ENCODE assay signal across 9 mouse cellular contexts in genomic region chr5:24474025-24474722, GRCm38 (mm10). TPM values are rescaled to one million over a fixed set of nuclear protein-coding genes. Genes with fewer than 3 reads are reported as not detected.
A peak's percentile ranks its signal among the peaks of the same experiment; 100 is the strongest.
DNase-seq lines count a peak whose midpoint lies in the region; ATAC-seq and TF ChIP-seq lines count a peak whose summit lies in the region.
"Had no signal": no experiment of that assay in that cellular context is flagged by ENCODE, and none has a peak within 500 bp of the region (broad histone marks: within the 10 kb centered on the region; RNA-seq: fewer than 3 reads in every experiment).

No protein-coding gene starts in this region.

- no peak for TF ChIP-seq CTCF in olfactory bulb, adult 2 months (IDR thresholded peaks at IDR 0.05; ENCODE audit: insufficient read depth, low read depth, low read length)

- peaks cover 47% of the 10 kb centered on the region for H3K36me3 ChIP-seq in erythroblast, embryonic 14.5 days (ENCODE audit: control insufficient read depth)
- H3K36me3 ChIP-seq in liver, embryonic 15.5 days (replicated peaks): peaks cover 27% of the 10 kb centered on the region

- H3K27ac ChIP-seq in liver, embryonic 15.5 days (replicated peaks): no peak overlapping the region
- no peak overlapping the region for H3K27ac ChIP-seq in olfactory bulb, adult 2 months (ENCODE audit: insufficient read depth, low read depth, low read length)

- H3K27me3 ChIP-seq in erythroblast, embryonic 14.5 days (ENCODE audit: control insufficient read depth): peaks cover 28% of the 10 kb centered on the region
- peaks cover 41% of the 10 kb centered on the region for H3K27me3 ChIP-seq in liver, embryonic 15.5 days
- H3K27me3 ChIP-seq: CH12.LX had no signal

- H3K4me3 ChIP-seq in erythroblast, embryonic 14.5 days (replicated peaks): peak overlapping the region; percentile 27
- peak overlapping the region; percentile 43 for H3K4me3 ChIP-seq in liver, embryonic 15.5 days (replicated peaks)
- peak overlapping the region; percentile 34 for H3K4me3 ChIP-seq in olfactory bulb, adult 2 months (ENCODE audit: insufficient read depth, low read depth, low read length)

- TF ChIP-seq POLR2A in olfactory bulb, adult 2 months (IDR thresholded peaks at IDR 0.05; ENCODE audit: insufficient read depth, low read depth, low read length): no peak

- H3K4me1 ChIP-seq in erythroblast, embryonic 14.5 days (ENCODE audit: control insufficient read depth): peaks cover 13% of the 10 kb centered on the region
- H3K4me1 ChIP-seq in liver, embryonic 15.5 days (replicated peaks): peaks cover 24% of the 10 kb centered on the region
- peaks cover 28% of the 10 kb centered on the region for H3K4me1 ChIP-seq in olfactory bulb, adult 2 months (ENCODE audit: control insufficient read depth, insufficient read depth, low read length)

- H3K9ac ChIP-seq in liver, embryonic 15.5 days: no peak overlapping the region

- no peak for ATAC-seq in erythroblast, adult 5-6 weeks (replicated peaks; ENCODE audit: low FRiP score, poor library complexity, severe bottlenecking)
- no peak for ATAC-seq in liver, embryonic 15.5 days (ENCODE audit: insufficient read depth)

- H3K9me3 ChIP-seq in erythroblast, embryonic 14.5 days (ENCODE audit: control insufficient read depth, low read length): no peaks in the 10 kb centered on the region; the same call in 1 of the 2 replicates
- no peaks in the 10 kb centered on the region for H3K9me3 ChIP-seq in liver, embryonic 15.5 days (replicated peaks)

- peak overlapping the region; percentile 62 for H3K4me2 ChIP-seq in liver, embryonic 15.5 days

- 5% methylated on average over 77 of the region's 77 CpGs for WGBS in liver, embryonic 15.5 days (ENCODE audit: insufficient replicate concordance)
- WGBS in olfactory bulb, adult 2 months: 44% methylated on average over 77 of the region's 77 CpGs

- DNase-seq in R1 (ENCODE audit: low read depth, low spot score): peak; percentile 58
- DNase-seq in heart, postnatal 4 days: peak; percentile 35
- DNase-seq in spleen, postnatal 14 days (ENCODE audit: low spot score in 2 of 2): no peak
- DNase-seq in frontal cortex, postnatal 10 days (ENCODE audit: low spot score in 2 of 2): no peak

RNA-seq across cellular contexts. Expression of gene Agap3, which starts 22.2 kb away (rescaled TPM):
- 17.2 and 18.9 TPM in 2 replicates for polyA plus RNA-seq in erythroblast, embryonic 14.5 days (2012)
- 1.0 and 3.5 TPM in 2 replicates for total RNA-seq in erythroblast, adult 5-6 weeks (2015; ENCODE audit: low replicate concordance)
- 10.5 and 14.5 TPM in 2 replicates for total RNA-seq in erythroblast, adult 5-6 weeks (2017; ENCODE audit: low replicate concordance)
- 10 to 100 TPM; 83.4 to 97.4 TPM for total RNA-seq in heart, postnatal 4 days (2021)
- polyA plus RNA-seq in liver, embryonic 15.5 days (2015; fragmentation: Nextera tagmentation; extraction: Ambion mirVana): 11.3 and 14.7 TPM in 2 replicates
- not detected in 2 replicates for polyA plus RNA-seq in olfactory bulb, adult 2 months (2012; ENCODE audit: insufficient read depth, insufficient read length, low replicate concordance, missing spikeins)

RNA-seq across cellular contexts. Expression of gene Tmub1, which starts 26.5 kb away (rescaled TPM):
- 2.3 and 2.8 TPM in 2 replicates for polyA plus RNA-seq in erythroblast, embryonic 14.5 days (2012)
- 2.9 and 3.7 TPM in 2 replicates for total RNA-seq in erythroblast, adult 5-6 weeks (2015; ENCODE audit: low replicate concordance)
- 2.0 and 4.3 TPM in 2 replicates for total RNA-seq in erythroblast, adult 5-6 weeks (2017; ENCODE audit: low replicate concordance)
- total RNA-seq in heart, postnatal 4 days (2021): 1 to 10 TPM; 8.5 to 8.7 TPM
- polyA plus RNA-seq in liver, embryonic 15.5 days (2015; fragmentation: Nextera tagmentation; extraction: Ambion mirVana): 5.1 and 5.5 TPM in 2 replicates
- not detected in 2 replicates for polyA plus RNA-seq in olfactory bulb, adult 2 months (2012; ENCODE audit: insufficient read depth, insufficient read length, low replicate concordance, missing spikeins)

RNA-seq across cellular contexts. Expression of gene Fastk, which starts 29.1 kb away (rescaled TPM):
- polyA plus RNA-seq in erythroblast, embryonic 14.5 days (2012): 33.0 and 33.8 TPM in 2 replicates
- 9.2 and 25.1 TPM in 2 replicates for total RNA-seq in erythroblast, adult 5-6 weeks (2015; ENCODE audit: low replicate concordance)
- total RNA-seq in erythroblast, adult 5-6 weeks (2017; ENCODE audit: low replicate concordance): 4.3 and 9.1 TPM in 2 replicates
- 100 to 1,000 TPM; 194 to 206 TPM for total RNA-seq in heart, postnatal 4 days (2021)
- polyA plus RNA-seq in liver, embryonic 15.5 days (2015; fragmentation: Nextera tagmentation; extraction: Ambion mirVana): 49.3 and 55.5 TPM in 2 replicates
- not detected in 2 replicates for polyA plus RNA-seq in olfactory bulb, adult 2 months (2012; ENCODE audit: insufficient read depth, insufficient read length, low replicate concordance, missing spikeins)

RNA-seq across cellular contexts. Expression of gene Slc4a2, which starts 50.5 kb away (rescaled TPM):
- 1.1 and 2.5 TPM in 2 replicates for polyA plus RNA-seq in erythroblast, embryonic 14.5 days (2012)
- 1.7 and 16.1 TPM in 2 replicates for total RNA-seq in erythroblast, adult 5-6 weeks (2015; ENCODE audit: low replicate concordance)
- total RNA-seq in erythroblast, adult 5-6 weeks (2017; ENCODE audit: low replicate concordance): 6.3 and 15.9 TPM in 2 replicates
- total RNA-seq in heart, postnatal 4 days (2021): 10 to 100 TPM; 63.2 to 65.7 TPM
- 8.9 and 10.3 TPM in 2 replicates for polyA plus RNA-seq in liver, embryonic 15.5 days (2015; fragmentation: Nextera tagmentation; extraction: Ambion mirVana)
- polyA plus RNA-seq in olfactory bulb, adult 2 months (2012; ENCODE audit: insufficient read depth, insufficient read length, low replicate concordance, missing spikeins): not detected in 2 replicates

RNA-seq across cellular contexts. Expression of gene Cdk5, which starts 50.8 kb away (rescaled TPM):
- 0.40 and 0.67 TPM in 2 replicates for polyA plus RNA-seq in erythroblast, embryonic 14.5 days (2012)
- total RNA-seq in erythroblast, adult 5-6 weeks (2015; ENCODE audit: low replicate concordance): 0.58 and 4.2 TPM in 2 replicates
- 2.5 and 3.5 TPM in 2 replicates for total RNA-seq in erythroblast, adult 5-6 weeks (2017; ENCODE audit: low replicate concordance)
- total RNA-seq in heart, postnatal 4 days (2021): 10 to 100 TPM; 22.4 to 26.1 TPM
- 7.7 and 8.8 TPM in 2 replicates for polyA plus RNA-seq in liver, embryonic 15.5 days (2015; fragmentation: Nextera tagmentation; extraction: Ambion mirVana)
- not detected in 2 replicates for polyA plus RNA-seq in olfactory bulb, adult 2 months (2012; ENCODE audit: insufficient read depth, insufficient read length, low replicate concordance, missing spikeins)

Comparison
In these comparisons a context has a peak if more than half of its experiments do, and no peak if none do; other contexts are left out.
1. DNase-seq: peak in R1 (single experiment) and heart, postnatal 4 days (single experiment); none in spleen, postnatal 14 days (0 of 2) and frontal cortex, postnatal 10 days (0 of 2).
2. Peak in every context shown above with its lines, with median percentiles within 50 percentile points of each other: H3K4me3 ChIP-seq.